Mouse (Mus musculus): ENCODE data around the gene Cisd1. TPM values are rescaled to one million over a fixed set of nuclear protein-coding genes. Genes with fewer than 3 reads are reported as not detected.

Gene Cisd1
- total and polyA plus RNA-seq, 3 experiments: 81.8 to 111 (median 100) TPM

DNA sequence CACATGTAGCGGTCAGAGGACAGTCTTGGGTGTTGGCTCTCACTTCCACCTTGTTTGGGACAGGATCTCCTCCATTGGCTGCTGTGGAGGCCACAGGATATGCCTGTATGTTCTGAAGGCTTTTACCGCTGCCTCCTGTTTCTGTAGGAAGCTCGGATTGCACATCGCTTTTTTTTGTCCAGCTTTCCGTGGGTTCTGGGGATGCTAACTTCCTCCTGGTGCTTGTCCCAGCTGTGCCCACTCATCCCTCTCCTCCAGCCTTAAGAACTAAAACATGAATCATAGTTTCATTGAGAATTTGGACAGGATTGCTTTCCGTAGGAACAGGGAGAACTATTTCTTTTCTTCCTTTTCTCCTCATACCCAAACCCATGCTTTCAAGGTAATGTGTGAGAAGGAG, 27.1 kb upstream of the Cisd1 start:
- TF ChIP-seq TBP (conservative IDR thresholded peaks at IDR 0.05; ENCODE audit: low read depth, low read length): no peak
- no peak for TF ChIP-seq MAZ (IDR thresholded peaks at IDR 0.05; ENCODE audit: low read depth, low read length)
- TF ChIP-seq SMC3 (IDR thresholded peaks at IDR 0.05; ENCODE audit: low read depth, low read length): no peak
- Histone ChIP-seq H3K4me3 (replicated peaks in 1 of 3; ENCODE audit: low read depth in 2 of 3, low read length in 2 of 3, poor library complexity in 1 of 3) (no peak overlapping the region), H3K27me3 (replicated peaks) (no peaks in the 10 kb centered on the region), H3K27ac (ENCODE audit: insufficient read depth, low read depth) (no peak overlapping the region), H3K9me3 (replicated peaks; ENCODE audit: low read length) (no peaks in the 10 kb centered on the region), H3K9ac (ENCODE audit: insufficient read depth, low read depth) (no peak overlapping the region), H3K79me2 (replicated peaks; ENCODE audit: control insufficient read depth, extremely low read depth, insufficient read depth, poor library complexity, severe bottlenecking) (no peaks in the 10 kb centered on the region), H3K4me2 (ENCODE audit: insufficient read depth, low read depth, poor library complexity, severe bottlenecking) (no peak overlapping the region), H3K4me1 (ENCODE audit: control insufficient read depth in 1 of 2, insufficient read depth in 2 of 2) (peaks cover 0 to 14% of the 10 kb centered on the region in 2 experiments; a peak in 1 of 4 replicates), H3K36me3 (replicated peaks in 1 of 2; ENCODE audit: control insufficient read depth in 1 of 2, insufficient read depth in 1 of 2, low read length in 1 of 2) (peaks cover 12 to 78% of the 10 kb centered on the region in 2 experiments)
- no peak for DNase-seq (ENCODE audit: extremely low read depth)
- dilution Hi-C loops (cut with MboI; ENCODE audit: extremely low pct_ligation_motif_present, extremely low pct_unique_long_range_greater_than_20kb, low sequenced_read_pairs): no loop called here
- in situ Hi-C loops (cut with MboI; ENCODE audit: low pct_ligation_motif_present, low pct_unique_long_range_greater_than_20kb, low sequenced_read_pairs): no loop called here

- DNase-seq (ENCODE audit: extremely low read depth): no peak
- Histone ChIP-seq H3K79me2 (replicated peaks; ENCODE audit: control insufficient read depth, extremely low read depth, insufficient read depth, poor library complexity, severe bottlenecking) (no peaks in the 10 kb centered on the region), H3K9me3 (replicated peaks; ENCODE audit: low read length) (no peaks in the 10 kb centered on the region), H3K4me1 (ENCODE audit: control insufficient read depth in 1 of 2, insufficient read depth in 2 of 2) (peaks cover 0 to 16% of the 10 kb centered on the region in 2 experiments; a peak in 1 of 4 replicates), H3K27me3 (replicated peaks) (no peaks in the 10 kb centered on the region), H3K36me3 (replicated peaks in 1 of 2; ENCODE audit: control insufficient read depth in 1 of 2, insufficient read depth in 1 of 2, low read length in 1 of 2) (peaks cover 12 to 83% of the 10 kb centered on the region in 2 experiments), H3K27ac (ENCODE audit: insufficient read depth, low read depth) (no peak overlapping the region), H3K4me2 (ENCODE audit: insufficient read depth, low read depth, poor library complexity, severe bottlenecking) (no peak overlapping the region), H3K4me3 (replicated peaks in 1 of 3; ENCODE audit: low read depth in 2 of 3, low read length in 2 of 3, poor library complexity in 1 of 3) (no peak overlapping the region), H3K9ac (ENCODE audit: insufficient read depth, low read depth) (no peak overlapping the region)
- dilution Hi-C loops (cut with MboI; ENCODE audit: extremely low pct_ligation_motif_present, extremely low pct_unique_long_range_greater_than_20kb, low sequenced_read_pairs) (no loop called here), in situ Hi-C loops (cut with MboI; ENCODE audit: low pct_ligation_motif_present, low pct_unique_long_range_greater_than_20kb, low sequenced_read_pairs) (no loop called here)
- TF ChIP-seq SMC3 (IDR thresholded peaks at IDR 0.05; ENCODE audit: low read depth, low read length) (no peak), SIN3A (IDR thresholded peaks at IDR 0.05; ENCODE audit: low read length) (no peak), ZC3H11A (IDR thresholded peaks at IDR 0.05; ENCODE audit: low read depth, low read length) (no peak), MYC (IDR thresholded peaks at IDR 0.05; ENCODE audit: low read depth, low read length) (no peak), ZKSCAN1 (IDR thresholded peaks at IDR 0.05; ENCODE audit: borderline replicate concordance, low read depth, low read length) (no peak), ETS1 (conservative IDR thresholded peaks at IDR 0.05; ENCODE audit: low read depth, low read length) (no peak)
Measured at GRCm38 (mm10) chr10:71369466-71369865, 24.7 kb upstream of the Cisd1 start.

GRCm38 (mm10) chr10:71368128-71368940, 23.6 kb upstream of the Cisd1 start:
- no peak overlapping the region for H3K9ac ChIP-seq (ENCODE audit: insufficient read depth, low read depth)
- H3K4me3 ChIP-seq (replicated peaks in 1 of 3; ENCODE audit: low read depth in 2 of 3, low read length in 2 of 3, poor library complexity in 1 of 3): no peak overlapping the region
- TF ChIP-seq ZNF384 (IDR thresholded peaks at IDR 0.05; ENCODE audit: low read depth, low read length) (no peak), RAD21 (IDR thresholded peaks at IDR 0.05; ENCODE audit: low read depth, low read length) (no peak), MAX (IDR thresholded peaks at IDR 0.05; ENCODE audit: low read length) (no peak), CHD2 (IDR thresholded peaks at IDR 0.05; ENCODE audit: low read length) (no peak), USF2 (conservative IDR thresholded peaks at IDR 0.05; ENCODE audit: low read depth, low read length) (no peak), SMC3 (IDR thresholded peaks at IDR 0.05; ENCODE audit: low read depth, low read length) (no peak), JUND (conservative IDR thresholded peaks at IDR 0.05; ENCODE audit: low read depth, low read length) (no peak), HCFC1 (IDR thresholded peaks at IDR 0.05; ENCODE audit: low read depth, low read length) (no peak), IRF4 (IDR thresholded peaks at IDR 0.05; ENCODE audit: low read depth, low read length) (no peak), TCF12 (IDR thresholded peaks at IDR 0.05; ENCODE audit: low read depth, low read length) (no peak), MXI1 (IDR thresholded peaks at IDR 0.05; ENCODE audit: low read depth, low read length) (no peak), NELFE (IDR thresholded peaks at IDR 0.05; ENCODE audit: low read depth, low read length) (no peak), TBP (conservative IDR thresholded peaks at IDR 0.05; ENCODE audit: low read depth, low read length) (no peak)
- H3K79me2 ChIP-seq (replicated peaks; ENCODE audit: control insufficient read depth, extremely low read depth, insufficient read depth, poor library complexity, severe bottlenecking): no peaks in the 10 kb centered on the region
- H3K27ac ChIP-seq (ENCODE audit: insufficient read depth, low read depth): no peak overlapping the region
- H3K4me1 ChIP-seq (ENCODE audit: control insufficient read depth in 1 of 2, insufficient read depth in 2 of 2): peaks cover 5 to 27% of the 10 kb centered on the region in 2 experiments; a peak in 2 of 4 replicates
- H3K27me3 ChIP-seq (replicated peaks): no peaks in the 10 kb centered on the region
- H3K4me2 ChIP-seq (ENCODE audit: insufficient read depth, low read depth, poor library complexity, severe bottlenecking): no peak overlapping the region
- no peak for DNase-seq (ENCODE audit: extremely low read depth)
- H3K36me3 ChIP-seq (replicated peaks in 1 of 2; ENCODE audit: control insufficient read depth in 1 of 2, insufficient read depth in 1 of 2, low read length in 1 of 2): peaks cover 8 to 83% of the 10 kb centered on the region in 2 experiments
- in situ Hi-C loops (cut with MboI; ENCODE audit: low pct_ligation_motif_present, low pct_unique_long_range_greater_than_20kb, low sequenced_read_pairs) (no loop called here), dilution Hi-C loops (cut with MboI; ENCODE audit: extremely low pct_ligation_motif_present, extremely low pct_unique_long_range_greater_than_20kb, low sequenced_read_pairs) (no loop called here)
- H3K9me3 ChIP-seq (replicated peaks; ENCODE audit: low read length): no peaks in the 10 kb centered on the region

Data from CH12.LX (cell line).